Mouse (Mus musculus): ENCODE measurements around the gene Crlf1.

GRCm38 (mm10) chr8:70540013-70540506 is 47.1 kb downstream of the Crlf1 start:
- TF ChIP-seq CTCF (IDR thresholded peaks at IDR 0.05 in 2 of 3, conservative IDR thresholded peaks at IDR 0.05 in 1 of 3; ENCODE audit: control insufficient read depth in 1 of 3, insufficient read depth in 1 of 3, low read depth in 2 of 3, low read length in 3 of 3, poor library complexity in 1 of 3, severe bottlenecking in 1 of 3) (no peak), CHD2 (IDR thresholded peaks at IDR 0.05; ENCODE audit: low read length) (no peak), TBP (IDR thresholded peaks at IDR 0.05; ENCODE audit: low read depth, low read length) (peak; percentile 15; the same call in 1 of the 2 replicates), MAZ (IDR thresholded peaks at IDR 0.05; ENCODE audit: low read depth, low read length) (no peak), POLR2A (IDR thresholded peaks at IDR 0.05; ENCODE audit: control insufficient read depth in 1 of 2, insufficient read depth in 1 of 2, low read depth in 1 of 2, low read length in 2 of 2, poor library complexity in 1 of 2) (no peak), JUND (IDR thresholded peaks at IDR 0.05; ENCODE audit: low read depth, low read length) (no peak), MXI1 (IDR thresholded peaks at IDR 0.05; ENCODE audit: low read depth, low read length) (no peak), CHD1 (IDR thresholded peaks at IDR 0.05; ENCODE audit: low read depth, low read length) (no peak)

All from MEL (cell line).